Mouse (Mus musculus) stomach, embryonic 16.5 days (tissue): ENCODE data around the gene Ccdc36. TPM values are rescaled to one million over a fixed set of nuclear protein-coding genes. Genes with fewer than 3 reads are reported as not detected.
A peak's percentile ranks its signal among the peaks of the same experiment; 100 is the strongest.

ENCODE experiments used
- ATAC-seq: fragments of 200-750 bp; cut with Nextera tagmentation; 2 replicates; pipeline ENCODE4 v1.8.0; 2017; ENCODE audit warnings: moderate number of reproducible peaks, moderate TSS enrichment; ENCODE audit not compliant: insufficient read depth, low FRiP score
- H3K27ac ChIP-seq: fragments of 300-500 bp; sonication (generic); 2 replicates; pipeline ENCODE4 v1.5.1; 2014; ENCODE audit warnings: low read length
- H3K27me3 ChIP-seq: fragments of 300-500 bp; sonication (generic); 2 replicates; pipeline ENCODE4 v1.6.1; 2014; ENCODE audit warnings: low read length, control low read depth, mixed read lengths; ENCODE audit not compliant: control insufficient read depth, insufficient read depth
- H3K36me3 ChIP-seq: fragments of 300-500 bp; sonication (generic); 2 replicates; pipeline ENCODE4 v1.6.1; 2014; ENCODE audit warnings: low read length; ENCODE audit not compliant: control insufficient read depth, insufficient read depth
- H3K4me1 ChIP-seq: fragments of 300-500 bp; sonication (generic); 2 replicates; pipeline ENCODE4 v1.6.1; 2014; ENCODE audit warnings: low read length, control low read depth, mixed read lengths; ENCODE audit not compliant: control insufficient read depth, insufficient read depth
- H3K4me2 ChIP-seq: fragments of 300-500 bp; sonication (generic); 2 replicates; pipeline ENCODE4 v1.6.1; 2014; ENCODE audit warnings: low read depth, low read length, mixed read lengths
- H3K4me3 ChIP-seq: fragments of 300-500 bp; sonication (generic); replicated peaks from 2 replicates; pipeline ENCODE4 v1.5.1; 2014; ENCODE audit warnings: mild to moderate bottlenecking, low read length
- H3K9ac ChIP-seq: fragments of 300-500 bp; sonication (generic); 2 replicates; pipeline ENCODE4 v1.6.1; 2014; ENCODE audit warnings: low read length
- H3K9me3 ChIP-seq: fragments of 300-500 bp; sonication (generic); replicated peaks from 2 replicates; pipeline ENCODE4 v1.6.1; 2016; ENCODE audit warnings: low read length, control low read depth; ENCODE audit not compliant: control insufficient read depth
- WGBS: fragments of 180-500 bp; shearing (Covaris S2); extraction: QIAGEN DNeasy Blood & Tissue Kit; methylation state at CpG from one replicate; pipeline ENCODE4 v1.1.7; 2014; 5-methylcytosine and 5-hydroxymethylcytosine counted together
- polyA plus RNA-seq: library from polyadenylated mRNA; unstranded; fragments of >200 nt; fragmentation: Nextera tagmentation; extraction: Ambion mirVana; gene quantifications from 2 replicates; pipeline ENCODE4 v1.2.1, GENCODE M21; 2015

Ccdc36 gene
- polyA plus RNA-seq, 1 experiment from 2014 or later, result 1.9 TPM

- Histone ChIP-seq H3K36me3 (no peaks in the 10 kb centered on the region), H3K27me3 (no peaks in the 10 kb centered on the region), H3K4me3 (peak overlapping the region; percentile 67), H3K4me2 (peak overlapping the region; percentile 91), H3K27ac (peak overlapping the region; percentile 91), H3K4me1 (peaks cover 31% of the 10 kb centered on the region), H3K9ac (peak overlapping the region; percentile 79), H3K9me3 (no peaks in the 10 kb centered on the region)
- no peak for ATAC-seq
- 51% methylated on average over 6 of the region's 6 CpGs for WGBS
These were observed 23.4 kb upstream of the Ccdc36 start for GRCm38 (mm10) chr9:108451519-108452160.

GRCm38 (mm10) chr9:108451170-108451493 is 22.8 kb upstream of the Ccdc36 start:
- ATAC-seq, result no peak
- no peaks in the 10 kb centered on the region for H3K9me3 ChIP-seq
- peaks cover 31% of the 10 kb centered on the region for H3K4me1 ChIP-seq
- WGBS, result 75% methylated on average over 6 of the region's 6 CpGs
- H3K9ac ChIP-seq, result peak overlapping the region; percentile 79
- peak overlapping the region; percentile 91 for H3K4me2 ChIP-seq
- no peaks in the 10 kb centered on the region for H3K36me3 ChIP-seq
- peak overlapping the region; percentile 65 for H3K27ac ChIP-seq
- H3K4me3 ChIP-seq, result peak overlapping the region; percentile 67
- H3K27me3 ChIP-seq, result no peaks in the 10 kb centered on the region

- H3K27me3 ChIP-seq, result no peaks in the 10 kb centered on the region
- peak; percentile 34 for ATAC-seq
- peak overlapping the region; percentile 67 for H3K4me3 ChIP-seq
- peak overlapping the region; percentile 79 for H3K9ac ChIP-seq
- H3K27ac ChIP-seq, result peak overlapping the region; percentile 65
- no peaks in the 10 kb centered on the region for H3K9me3 ChIP-seq
- peak overlapping the region; percentile 91 for H3K4me2 ChIP-seq
- peaks cover 31% of the 10 kb centered on the region for H3K4me1 ChIP-seq
- H3K36me3 ChIP-seq, result no peaks in the 10 kb centered on the region
- 54% methylated on average over 21 of the region's 21 CpGs for WGBS
These were observed 22.2 kb upstream of the Ccdc36 start for GRCm38 (mm10) chr9:108450292-108451169.

GRCm38 (mm10) chr9:108449860-108450259 is 21.6 kb upstream of the Ccdc36 start:
- Histone ChIP-seq H3K4me3 (no peak overlapping the region), H3K9me3 (no peaks in the 10 kb centered on the region), H3K4me2 (peak overlapping the region; percentile 91), H3K36me3 (no peaks in the 10 kb centered on the region), H3K27me3 (no peaks in the 10 kb centered on the region), H3K9ac (0 out of 2 replicates have a peak overlapping the region, but pooled peaks have one; percentile 20), H3K27ac (no peak overlapping the region; the same call in 1 of the 2 replicates), H3K4me1 (peaks cover 33% of the 10 kb centered on the region)
- ATAC-seq, result no peak
- 42% methylated on average over 4 of the region's 4 CpGs for WGBS

GRCm38 (mm10) chr9:108445125-108445524 is 16.8 kb upstream of the Ccdc36 start:
- 63% methylated on average over 9 of the region's 9 CpGs for WGBS
- no peaks in the 10 kb centered on the region for H3K9me3 ChIP-seq
- H3K4me1 ChIP-seq, result peaks cover 12% of the 10 kb centered on the region
- no peak for ATAC-seq
- H3K4me3 ChIP-seq, result no peak overlapping the region
- H3K27me3 ChIP-seq, result no peaks in the 10 kb centered on the region
- H3K9ac ChIP-seq, result no peak overlapping the region
- no peaks in the 10 kb centered on the region for H3K36me3 ChIP-seq
- H3K4me2 ChIP-seq, result no peak overlapping the region
- H3K27ac ChIP-seq, result no peak overlapping the region

GRCm38 (mm10) chr9:108441236-108441919 is 13.1 kb upstream of the Ccdc36 start:
- Histone ChIP-seq H3K27ac (no peak overlapping the region), H3K27me3 (no peaks in the 10 kb centered on the region), H3K36me3 (no peaks in the 10 kb centered on the region), H3K9ac (no peak overlapping the region), H3K4me3 (no peak overlapping the region), H3K4me1 (peaks cover 9% of the 10 kb centered on the region; the same call in 1 of the 2 replicates), H3K4me2 (no peak overlapping the region), H3K9me3 (no peaks in the 10 kb centered on the region)
- 76% methylated on average over 11 of the region's 11 CpGs for WGBS
- ATAC-seq, result no peak

- H3K9me3 ChIP-seq, result no peaks in the 10 kb centered on the region
- no peak overlapping the region for H3K27ac ChIP-seq
- no peaks in the 10 kb centered on the region for H3K27me3 ChIP-seq
- H3K9ac ChIP-seq, result no peak overlapping the region
- peaks cover 8% of the 10 kb centered on the region; the same call in 1 of the 2 replicates for H3K4me1 ChIP-seq
- no peak overlapping the region for H3K4me2 ChIP-seq
- no peak overlapping the region for H3K4me3 ChIP-seq
- ATAC-seq, result no peak
- no peaks in the 10 kb centered on the region for H3K36me3 ChIP-seq
- WGBS, result 70% methylated on average over 5 of the region's 5 CpGs
These were observed 12.2 kb upstream of the Ccdc36 start for GRCm38 (mm10) chr9:108440485-108440884.

- Histone ChIP-seq H3K36me3 (no peaks in the 10 kb centered on the region), H3K4me2 (no peak overlapping the region), H3K9me3 (no peaks in the 10 kb centered on the region), H3K27ac (no peak overlapping the region), H3K27me3 (no peaks in the 10 kb centered on the region), H3K4me1 (peaks cover 7% of the 10 kb centered on the region; the same call in 1 of the 2 replicates), H3K9ac (no peak overlapping the region), H3K4me3 (no peak overlapping the region)
- 74% methylated on average over 6 of the region's 6 CpGs for WGBS
- no peak for ATAC-seq
These were observed 10.9 kb upstream of the Ccdc36 start for GRCm38 (mm10) chr9:108439176-108439575.

GRCm38 (mm10) chr9:108436182-108436581 is 7.9 kb upstream of the Ccdc36 start, which contains the start of gene BC048562:
Gene BC048562 (plus strand): TSS chr9:108436482.
- Histone ChIP-seq H3K27ac (no peak within 1 kb of the TSS), H3K9ac (no peak within 1 kb of the TSS), H3K4me2 (no peak within 1 kb of the TSS), H3K9me3 (no peaks in the 10 kb centered on the region), H3K27me3 (no peaks in the 10 kb centered on the region), H3K36me3 (no peaks in the 10 kb centered on the region), H3K4me3 (no peak within 1 kb of the TSS), H3K4me1 (peaks cover 7% of the 10 kb centered on the region; the same call in 1 of the 2 replicates)
- 70% methylated on average over 3 of the region's 3 CpGs for WGBS
- ATAC-seq, result no peak
